In genomic region chr6:48623460-48623859, GRCm38 (mm10) we compare ENCODE assay signal across 32 mouse cellular contexts. TPM values are rescaled to one million over a fixed set of nuclear protein-coding genes. Genes with fewer than 3 reads are reported as not detected.
A peak's percentile ranks its signal among the peaks of the same experiment; 100 is the strongest.
DNase-seq lines count a peak whose midpoint lies in the region; ATAC-seq and TF ChIP-seq lines count a peak whose summit lies in the region.
"Had no signal": no experiment of that assay in that cellular context is flagged by ENCODE, and none has a peak within 500 bp of the region (broad histone marks: within the 10 kb centered on the region; RNA-seq: fewer than 3 reads in every experiment).

No protein-coding gene starts in this region.

- no peak overlapping the region for H3K27ac ChIP-seq in kidney, postnatal 0 days
- no peak overlapping the region for H3K27ac ChIP-seq in kidney, embryonic 16.5 days (ENCODE audit: low read length)
- no peak overlapping the region for H3K27ac ChIP-seq in ES-Bruce4 (ENCODE audit: insufficient read depth, low read length)
- no peak overlapping the region for H3K27ac ChIP-seq in bone marrow macrophage, adult 2 months (ENCODE audit: insufficient read depth, low read depth, low read length)
- H3K27ac ChIP-seq: forebrain, embryonic 10.5 days; hindbrain, embryonic 10.5 days; limb, embryonic 15.5 days; liver, embryonic 14.5 days; lung, embryonic 15.5 days; midbrain, embryonic 15.5 days; neural tube, embryonic 13.5 days; stomach, embryonic 15.5 days had no signal

- peaks cover 7% of the 10 kb centered on the region; the same call in 1 of the 2 replicates for H3K4me1 ChIP-seq in kidney, postnatal 0 days (replicated peaks; ENCODE audit: insufficient read depth, low read length)
- H3K4me1 ChIP-seq in kidney, embryonic 16.5 days (ENCODE audit: insufficient read depth, low read length), result peaks cover 3% of the 10 kb centered on the region
- H3K4me1 ChIP-seq in ES-Bruce4 (ENCODE audit: control insufficient read depth, insufficient read depth, low read length), result no peaks in the 10 kb centered on the region
- peaks cover 3% of the 10 kb centered on the region for H3K4me1 ChIP-seq in bone marrow macrophage, adult 2 months (ENCODE audit: control insufficient read depth, insufficient read depth, low read length)

- DNase-seq in kidney, postnatal 0 days (ENCODE audit: low spot score), result no peak
- peak; percentile 67 for DNase-seq in ZHBTc4 (ENCODE audit: low read depth, low spot score)
- no peak for DNase-seq in embryo, embryonic 10 days (ENCODE audit: low spot score)
- DNase-seq: cerebellum, adult 9-10 months; gastrocnemius, postnatal 25 days; heart, adult 18-20 months; heart, postnatal 10 days; kidney, adult 2 months; kidney, postnatal 14 days; left cerebral cortex, postnatal 4 days; lung, postnatal 4 days; right cerebral cortex, postnatal 4 days; thymus, adult 18-20 months; thymus, postnatal 36 days had no signal

- H3K27me3 ChIP-seq in kidney, postnatal 0 days (ENCODE audit: insufficient read depth, low read length), result no peaks in the 10 kb centered on the region
- H3K27me3 ChIP-seq in kidney, embryonic 16.5 days (ENCODE audit: insufficient read depth, low read length), result peaks cover 4% of the 10 kb centered on the region; the same call in 1 of the 2 replicates
- H3K27me3 ChIP-seq in ES-Bruce4 (ENCODE audit: control insufficient read depth, insufficient read depth, low read length, poor library complexity, severe bottlenecking), result no peaks in the 10 kb centered on the region; the same call in none of the 2 replicates

- no peak overlapping the region for H3K4me3 ChIP-seq in kidney, postnatal 0 days (replicated peaks; ENCODE audit: low read depth, low read length)
- no peak overlapping the region for H3K4me3 ChIP-seq in kidney, embryonic 16.5 days (ENCODE audit: low read length)
- no peak overlapping the region for H3K4me3 ChIP-seq in ES-Bruce4 (ENCODE audit: low read depth, low read length)
- H3K4me3 ChIP-seq in bone marrow macrophage, adult 2 months (ENCODE audit: insufficient read depth, low read length), result peak overlapping the region; percentile 73; the same call in 1 of the 2 replicates
- H3K4me3 ChIP-seq: forebrain, embryonic 10.5 days; heart, embryonic 12.5 days; hindbrain, embryonic 10.5 days; limb, embryonic 15.5 days; lung, embryonic 15.5 days; midbrain, embryonic 15.5 days; myocyte; neural tube, embryonic 13.5 days; stomach, embryonic 15.5 days had no signal

- H3K9ac ChIP-seq in kidney, postnatal 0 days (ENCODE audit: low read depth, low read length), result no peak overlapping the region
- no peak overlapping the region for H3K9ac ChIP-seq in kidney, embryonic 16.5 days (replicated peaks; ENCODE audit: low read length)
- H3K9ac ChIP-seq in ES-Bruce4 (ENCODE audit: low read depth, poor library complexity, severe bottlenecking), result no peak overlapping the region
- H3K9ac ChIP-seq: heart, embryonic 12.5 days; limb, embryonic 15.5 days; liver, embryonic 14.5 days; lung, embryonic 15.5 days; midbrain, embryonic 15.5 days; neural tube, embryonic 13.5 days; stomach, embryonic 15.5 days had no signal

- peak; percentile 32; the same call in 1 of the 2 replicates for TF ChIP-seq CTCF in kidney, postnatal 0 days (IDR thresholded peaks at IDR 0.05; ENCODE audit: low read depth)
- peak; percentile 31 for TF ChIP-seq CTCF in ES-Bruce4 (IDR thresholded peaks at IDR 0.05; ENCODE audit: low read depth, low read length)
- TF ChIP-seq CTCF in bone marrow macrophage, adult 2 months (IDR thresholded peaks at IDR 0.05; ENCODE audit: low read depth, low read length), result no peak

- TF ChIP-seq EP300 in ES-Bruce4 (IDR thresholded peaks at IDR 0.05; ENCODE audit: insufficient read depth, low read depth, low read length), result no peak

- no peaks in the 10 kb centered on the region for H3K9me3 ChIP-seq in kidney, postnatal 0 days (replicated peaks; ENCODE audit: low read length)
- H3K9me3 ChIP-seq in kidney, embryonic 16.5 days (ENCODE audit: low read length), result no peaks in the 10 kb centered on the region
- H3K9me3 ChIP-seq in ES-Bruce4 (replicated peaks; ENCODE audit: control insufficient read depth, insufficient read depth, low read length, poor library complexity, severe bottlenecking), result no peaks in the 10 kb centered on the region
- H3K9me3 ChIP-seq: forebrain, embryonic 10.5 days; heart, embryonic 12.5 days; hindbrain, embryonic 10.5 days; limb, embryonic 15.5 days; lung, embryonic 15.5 days; midbrain, embryonic 15.5 days; neural tube, embryonic 13.5 days; stomach, embryonic 15.5 days had no signal

- no peak for TF ChIP-seq POLR2A in ES-Bruce4 (IDR thresholded peaks at IDR 0.05; ENCODE audit: insufficient read depth, low read length)
- TF ChIP-seq POLR2A in bone marrow macrophage, adult 2 months (IDR thresholded peaks at IDR 0.05; ENCODE audit: borderline replicate concordance, low read depth, low read length), result no peak

- no peak for ATAC-seq in kidney, postnatal 0 days (replicated peaks; ENCODE audit: low FRiP score, low read depth)
- ATAC-seq in kidney, embryonic 16.5 days (ENCODE audit: low FRiP score, low TSS enrichment), result no peak
- no peak for ATAC-seq in erythroblast, adult 5-6 weeks (replicated peaks; ENCODE audit: low FRiP score, poor library complexity, severe bottlenecking)
- ATAC-seq: activated CD4-positive, CD25-positive, alpha-beta regulatory T cell, adult 4 months; midbrain, embryonic 15.5 days had no signal

- WGBS in kidney, postnatal 0 days, result 38% methylated on average over 1 of the region's 1 CpGs
- WGBS in kidney, embryonic 16.5 days, result 37% methylated on average over 1 of the region's 1 CpGs

- no peak overlapping the region for H3K4me2 ChIP-seq in kidney, postnatal 0 days (ENCODE audit: low read length)
- no peak overlapping the region for H3K4me2 ChIP-seq in kidney, embryonic 16.5 days (replicated peaks; ENCODE audit: low read depth, low read length)
- H3K4me2 ChIP-seq: heart, embryonic 12.5 days; limb, embryonic 15.5 days; lung, embryonic 15.5 days; midbrain, embryonic 15.5 days; neural tube, embryonic 13.5 days; stomach, embryonic 15.5 days had no signal

- peaks cover 16% of the 10 kb centered on the region for H3K36me3 ChIP-seq in kidney, postnatal 0 days (ENCODE audit: insufficient read depth, low read length)
- peaks cover 22% of the 10 kb centered on the region for H3K36me3 ChIP-seq in kidney, embryonic 16.5 days (ENCODE audit: insufficient read depth, low read length)
- H3K36me3 ChIP-seq in ES-Bruce4 (ENCODE audit: control insufficient read depth, insufficient read depth, low read length, poor library complexity, severe bottlenecking), result no peaks in the 10 kb centered on the region

RNA-seq across cellular contexts. Expression of gene AI854703, which starts 3.1 kb away (rescaled TPM):
- polyA plus RNA-seq in kidney, postnatal 0 days (2015; fragmentation: Nextera tagmentation; extraction: Ambion mirVana), result 7.1 and 7.9 TPM in 2 replicates
- polyA plus RNA-seq in kidney, embryonic 16.5 days (2015; fragmentation: Nextera tagmentation; extraction: Ambion mirVana), result 4.3 and 5.4 TPM in 2 replicates
- 0.29 and 0.36 TPM in 2 replicates for polyA plus RNA-seq in ES-Bruce4 (2011; ENCODE audit: insufficient read depth, insufficient read length, low read depth, missing spikeins)
- polyA plus RNA-seq in bone marrow macrophage, adult 2 months (2012; ENCODE audit: insufficient read depth, insufficient read length, missing spikeins), result 0.15 TPM in 1 of 2 replicates, not detected in the other
- not detected in 2 replicates for total RNA-seq in erythroblast, adult 5-6 weeks (2015; ENCODE audit: low replicate concordance)
- total RNA-seq in erythroblast, adult 5-6 weeks (2017; ENCODE audit: low replicate concordance), result not detected in 2 replicates

RNA-seq across cellular contexts. Expression of gene Zfp775, which starts 21.6 kb away (rescaled TPM):
- 6.4 and 7.7 TPM in 2 replicates for polyA plus RNA-seq in kidney, postnatal 0 days (2015; fragmentation: Nextera tagmentation; extraction: Ambion mirVana)
- polyA plus RNA-seq in kidney, embryonic 16.5 days (2015; fragmentation: Nextera tagmentation; extraction: Ambion mirVana), result 7.5 and 9.3 TPM in 2 replicates
- polyA plus RNA-seq in ES-Bruce4 (2011; ENCODE audit: insufficient read depth, insufficient read length, low read depth, missing spikeins), result 3.2 and 6.0 TPM in 2 replicates
- polyA plus RNA-seq in bone marrow macrophage, adult 2 months (2012; ENCODE audit: insufficient read depth, insufficient read length, missing spikeins), result 2.9 TPM in 2 replicates
- total RNA-seq in erythroblast, adult 5-6 weeks (2015; ENCODE audit: low replicate concordance), result 0.42 TPM in 1 of 2 replicates, not detected in the other
- 0.17 and 0.28 TPM in 2 replicates for total RNA-seq in erythroblast, adult 5-6 weeks (2017; ENCODE audit: low replicate concordance)

RNA-seq across cellular contexts. Expression of gene Gimap8, which starts 23.6 kb away (rescaled TPM):
- 4.2 and 4.5 TPM in 2 replicates for polyA plus RNA-seq in kidney, postnatal 0 days (2015; fragmentation: Nextera tagmentation; extraction: Ambion mirVana)
- 3.5 TPM in 2 replicates for polyA plus RNA-seq in kidney, embryonic 16.5 days (2015; fragmentation: Nextera tagmentation; extraction: Ambion mirVana)
- polyA plus RNA-seq in ES-Bruce4 (2011; ENCODE audit: insufficient read depth, insufficient read length, low read depth, missing spikeins), result 0.31 TPM in 1 of 2 replicates, not detected in the other
- not detected in 2 replicates for polyA plus RNA-seq in bone marrow macrophage, adult 2 months (2012; ENCODE audit: insufficient read depth, insufficient read length, missing spikeins)
- 1.0 TPM in 1 of 2 replicates, not detected in the other for total RNA-seq in erythroblast, adult 5-6 weeks (2015; ENCODE audit: low replicate concordance)
- total RNA-seq in erythroblast, adult 5-6 weeks (2017; ENCODE audit: low replicate concordance), result 0.26 and 2.5 TPM in 2 replicates
- polyA plus RNA-seq: C2C12 had no signal

RNA-seq across cellular contexts. Expression of gene Gm44965, which starts 29.7 kb away (rescaled TPM):
- polyA plus RNA-seq in kidney, postnatal 0 days (2015; fragmentation: Nextera tagmentation; extraction: Ambion mirVana), result not detected in 2 replicates
- polyA plus RNA-seq in kidney, embryonic 16.5 days (2015; fragmentation: Nextera tagmentation; extraction: Ambion mirVana), result 0.69 TPM in 1 of 2 replicates, not detected in the other
- not detected in 2 replicates for polyA plus RNA-seq in ES-Bruce4 (2011; ENCODE audit: insufficient read depth, insufficient read length, low read depth, missing spikeins)
- not detected in 2 replicates for polyA plus RNA-seq in bone marrow macrophage, adult 2 months (2012; ENCODE audit: insufficient read depth, insufficient read length, missing spikeins)
- total RNA-seq in erythroblast, adult 5-6 weeks (2015; ENCODE audit: low replicate concordance), result not detected in 2 replicates
- total RNA-seq in erythroblast, adult 5-6 weeks (2017; ENCODE audit: low replicate concordance), result not detected in 2 replicates
- total RNA-seq: ES-E14; heart, adult 18-20 months; left cerebral cortex, postnatal 4 days; megakaryocyte-erythroid progenitor cell, adult 5-6 weeks had no signal
- polyA plus RNA-seq: activated CD4-positive, CD25-positive, alpha-beta regulatory T cell, adult 4 months; heart, embryonic 12.5 days; liver, embryonic 14.5 days; lung, embryonic 15.5 days; midbrain, embryonic 15.5 days; neural tube, embryonic 13.5 days; stomach, embryonic 15.5 days had no signal

RNA-seq across cellular contexts. Expression of gene Repin1, which starts 29.8 kb away (rescaled TPM):
- polyA plus RNA-seq in kidney, postnatal 0 days (2015; fragmentation: Nextera tagmentation; extraction: Ambion mirVana), result 37.4 and 43.5 TPM in 2 replicates
- polyA plus RNA-seq in kidney, embryonic 16.5 days (2015; fragmentation: Nextera tagmentation; extraction: Ambion mirVana), result 52.9 and 59.3 TPM in 2 replicates
- polyA plus RNA-seq in ES-Bruce4 (2011; ENCODE audit: insufficient read depth, insufficient read length, low read depth, missing spikeins), result 12.5 and 13.3 TPM in 2 replicates
- polyA plus RNA-seq in bone marrow macrophage, adult 2 months (2012; ENCODE audit: insufficient read depth, insufficient read length, missing spikeins), result 10.7 and 13.3 TPM in 2 replicates
- 2.3 TPM in 2 replicates for total RNA-seq in erythroblast, adult 5-6 weeks (2015; ENCODE audit: low replicate concordance)
- 3.9 TPM in 1 of 2 replicates, not detected in the other for total RNA-seq in erythroblast, adult 5-6 weeks (2017; ENCODE audit: low replicate concordance)
